Mouse (Mus musculus) brain, embryonic 14.5 days (tissue): ENCODE measurements at regions not wholly inside any gene's neighbourhood (a gene's known extent, or its start where the extent isn't known, plus 50 kb on each side); places are given as distances from the start of the nearest gene placed in this dataset.

ENCODE experiments used
- DNase-seq: peaks from one replicate; pipeline ENCODE4 v3.0.0-alpha.2; 2011; ENCODE audit warnings: low read depth
- CTCF ChIP-seq: fragments of 200-500 bp; IDR thresholded peaks from 2 replicates; pipeline ENCODE4 v1.5.1; 2012; ENCODE audit warnings: inconsistent platforms, mild to moderate bottlenecking, moderate library complexity, borderline replicate concordance; ENCODE audit not compliant: insufficient read depth, insufficient read length; ENCODE audit errors: extremely low read depth
- POLR2A ChIP-seq: fragments of 200-500 bp; IDR thresholded peaks from 2 replicates; pipeline ENCODE4 v1.6.1; 2012; ENCODE audit warnings: mild to moderate bottlenecking, inconsistent platforms, borderline replicate concordance; ENCODE audit not compliant: poor library complexity, insufficient read depth, insufficient read length, severe bottlenecking; ENCODE audit errors: extremely low read depth

DNA sequence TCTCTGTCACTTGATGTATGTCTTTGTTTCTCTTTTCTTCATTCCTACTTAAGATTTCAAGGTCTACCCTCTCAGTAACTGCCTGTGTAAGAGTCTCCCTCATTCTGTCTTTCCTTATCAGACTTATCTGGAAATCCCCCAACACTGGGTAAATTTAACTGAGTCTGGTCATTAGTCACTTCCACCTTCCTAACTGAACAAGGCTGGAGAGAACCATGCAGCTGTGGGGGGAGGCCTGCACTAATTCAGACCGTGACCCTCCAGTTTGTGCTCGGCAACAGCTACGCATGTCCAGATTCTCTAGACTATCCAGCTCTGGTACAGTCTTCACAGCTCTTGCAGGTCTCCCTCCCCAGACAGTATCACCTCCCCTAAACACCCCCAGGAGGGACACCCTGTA, 103.3 kb downstream of the Prox1 start:
- DNase-seq = no peak
- no peak for TF ChIP-seq CTCF
- TF ChIP-seq POLR2A = no peak

DNA sequence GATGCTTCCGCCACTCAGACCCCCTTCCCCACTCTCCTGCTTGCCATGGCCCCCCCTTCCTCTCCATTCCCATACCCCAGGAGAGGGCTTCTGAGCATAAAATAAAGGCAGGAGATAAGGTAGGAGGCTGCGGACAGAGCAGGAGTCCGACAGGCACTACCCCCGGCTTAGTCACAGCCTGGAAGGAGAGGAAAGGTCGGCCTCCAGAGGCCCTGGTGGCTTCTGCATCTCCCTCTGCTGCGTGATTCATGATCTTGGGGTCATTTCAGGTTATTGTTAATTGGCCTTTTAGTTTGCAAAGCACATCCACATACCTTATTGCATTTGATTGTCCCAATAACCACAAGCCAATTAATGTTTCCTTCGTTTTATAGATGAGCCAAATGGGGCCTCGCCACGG, 104.1 kb downstream of the Prox1 start:
- TF ChIP-seq CTCF (no peak), POLR2A (no peak)
- DNase-seq = no peak

DNA sequence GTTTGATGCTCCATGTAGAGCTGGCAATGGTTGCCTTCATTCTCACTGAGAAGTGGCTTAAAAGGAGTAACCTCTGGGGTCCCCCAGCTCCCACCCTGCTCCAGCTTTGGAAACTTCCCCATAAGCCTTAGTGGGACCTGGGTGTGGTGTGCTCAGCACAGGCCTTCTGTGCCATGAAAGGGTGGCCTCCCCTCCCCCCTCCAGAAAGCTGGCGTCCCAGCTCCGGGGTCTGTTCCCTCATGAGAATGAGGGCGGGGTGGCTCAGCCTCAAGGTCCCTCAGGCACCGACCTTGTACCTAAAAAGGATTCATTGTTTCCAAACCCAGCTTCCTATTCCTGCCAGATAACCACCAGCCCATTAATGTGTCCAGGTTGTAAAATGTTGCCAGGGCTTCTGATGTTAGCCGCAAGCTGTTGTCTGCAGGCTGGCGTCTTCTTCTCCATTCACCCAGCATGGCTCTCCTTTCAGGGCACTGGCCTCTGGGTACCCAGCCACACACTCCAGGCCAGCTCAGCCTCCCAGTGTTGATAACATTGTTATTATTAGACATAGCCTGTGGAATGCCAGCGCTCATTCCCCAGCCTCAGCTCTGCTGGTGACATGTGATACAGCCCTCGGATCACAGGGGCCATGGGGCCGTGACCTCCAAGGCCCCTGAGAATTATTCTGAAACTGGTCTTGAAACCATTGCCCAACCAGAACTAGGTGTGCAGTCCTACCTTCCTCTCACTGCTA, 108.8 kb downstream of the Prox1 start:
- no peak for TF ChIP-seq CTCF
- no peak for TF ChIP-seq POLR2A

DNA sequence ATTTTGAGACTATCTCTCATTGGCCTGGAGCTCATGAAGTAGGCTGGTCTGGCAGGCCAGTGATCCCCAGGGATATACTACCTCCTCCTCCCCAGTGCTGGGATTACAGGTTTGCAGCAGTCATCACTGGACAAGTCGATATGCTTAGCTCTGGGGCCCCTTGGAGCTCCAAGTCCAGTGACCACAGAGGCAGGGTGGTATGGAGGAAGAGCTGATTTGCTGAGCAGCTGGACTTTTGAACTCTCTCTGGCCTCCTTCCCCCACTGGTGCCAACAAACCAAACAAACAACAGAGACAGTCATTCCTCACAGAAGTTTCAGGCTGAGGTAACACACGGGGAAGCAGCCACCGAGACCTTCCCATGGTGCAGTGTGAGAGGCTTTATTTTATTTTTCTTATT, 111.5 kb downstream of the Prox1 start:
- no peak for DNase-seq
- no peak for TF ChIP-seq POLR2A
- TF ChIP-seq CTCF = no peak

More for the DNA sequence above, 108.8 kb downstream of the Prox1 start:
- DNase-seq = no peak

DNA sequence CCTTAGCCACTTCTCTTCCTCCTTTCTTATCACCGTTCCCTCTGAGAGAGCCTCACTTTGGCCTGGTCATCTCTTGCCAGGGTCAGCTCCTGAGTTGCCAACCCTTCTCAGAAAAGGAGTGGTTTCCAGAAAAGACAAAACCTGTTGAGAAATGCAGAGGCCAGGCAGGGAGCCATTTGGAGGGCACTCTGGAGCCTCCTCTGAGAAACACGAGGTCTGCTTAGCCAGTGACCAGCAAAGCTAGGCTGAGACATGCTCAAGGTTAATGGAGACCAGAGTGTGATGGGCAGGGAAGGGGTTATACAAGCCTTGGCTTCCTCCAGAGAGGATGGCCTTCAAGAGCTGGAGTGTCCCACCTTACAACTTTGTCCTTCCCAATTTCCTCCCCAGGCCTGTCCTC, 113.6 kb downstream of the Prox1 start:
- TF ChIP-seq CTCF (no peak), POLR2A (no peak)

DNA sequence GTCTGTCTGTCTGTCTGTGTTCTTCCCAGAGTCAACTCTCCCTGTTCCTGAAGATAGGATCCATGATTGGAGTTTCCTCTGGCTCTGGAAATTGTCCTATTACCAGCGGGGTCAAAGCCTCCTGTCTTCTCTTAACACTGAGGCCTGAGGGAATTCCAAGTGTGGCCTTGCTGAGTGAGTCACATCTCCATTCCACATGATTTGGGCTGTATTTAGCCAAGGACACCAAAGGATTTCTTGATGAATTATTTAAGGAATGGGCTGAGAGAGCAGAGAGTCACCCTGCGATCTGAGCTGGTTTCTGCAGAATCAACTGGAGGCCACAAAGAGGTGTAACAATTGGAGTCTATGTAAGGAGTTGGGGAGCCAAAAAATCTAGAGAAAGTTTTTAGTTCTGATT, 118.6 kb downstream of the Prox1 start:
- DNase-seq = no peak
- no peak for TF ChIP-seq POLR2A
- TF ChIP-seq CTCF = no peak

More for the DNA sequence above, 113.6 kb downstream of the Prox1 start:
- no peak for DNase-seq

DNA sequence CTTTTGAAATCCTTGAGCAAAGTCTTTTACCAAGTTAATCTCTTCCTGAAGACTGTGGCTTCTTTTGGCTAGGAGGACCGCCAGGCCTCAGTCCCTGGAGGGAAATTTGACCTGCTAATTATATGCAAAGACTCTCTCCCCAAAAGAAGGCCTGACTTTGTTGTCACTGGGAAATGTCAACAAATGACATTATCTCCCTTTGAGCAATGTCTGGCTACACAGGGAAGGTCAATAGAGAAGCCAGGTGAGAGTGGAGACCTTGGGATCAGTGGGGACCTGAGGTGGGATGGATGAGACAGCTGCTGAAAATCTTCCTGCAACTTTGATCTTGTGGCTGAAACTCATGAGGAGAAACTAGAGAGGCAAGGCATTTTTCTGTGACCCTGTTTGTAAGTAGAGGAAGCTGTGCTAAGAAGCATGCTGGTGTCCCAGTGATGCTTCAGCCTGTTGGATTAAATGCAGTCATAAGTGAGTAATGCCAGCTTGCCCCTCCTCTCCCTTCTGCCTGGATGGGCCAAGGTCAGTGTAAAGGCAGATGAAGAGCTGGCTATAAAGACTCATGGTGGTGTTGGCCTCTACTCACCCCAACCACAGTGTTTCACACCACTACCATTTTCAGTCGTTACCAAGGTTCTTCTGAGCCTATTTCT, 121.9 kb downstream of the Prox1 start:
- TF ChIP-seq CTCF = no peak
- no peak for TF ChIP-seq POLR2A
- DNase-seq = no peak

DNA sequence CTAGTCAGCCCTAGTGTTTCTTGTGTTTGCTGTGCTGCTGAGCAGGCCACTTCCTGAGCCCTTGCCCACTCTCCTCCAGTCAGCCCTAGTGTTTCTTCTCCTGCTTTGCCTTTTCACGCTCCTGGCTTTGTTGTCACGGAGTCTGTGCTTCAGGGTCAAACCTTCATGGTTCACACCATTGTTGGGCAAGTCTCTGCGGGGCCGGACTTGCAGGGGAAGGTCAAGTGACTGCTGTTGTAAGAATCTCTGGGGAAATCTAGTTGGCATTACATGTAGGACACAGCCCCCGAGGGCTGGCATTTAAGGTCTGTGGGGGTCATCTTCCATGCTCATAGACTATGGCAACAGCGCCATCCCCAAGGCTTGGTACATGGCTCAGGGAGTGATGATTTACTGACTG, 123.3 kb downstream of the Prox1 start:
- TF ChIP-seq CTCF (no peak), POLR2A (no peak)
- DNase-seq = no peak

DNA sequence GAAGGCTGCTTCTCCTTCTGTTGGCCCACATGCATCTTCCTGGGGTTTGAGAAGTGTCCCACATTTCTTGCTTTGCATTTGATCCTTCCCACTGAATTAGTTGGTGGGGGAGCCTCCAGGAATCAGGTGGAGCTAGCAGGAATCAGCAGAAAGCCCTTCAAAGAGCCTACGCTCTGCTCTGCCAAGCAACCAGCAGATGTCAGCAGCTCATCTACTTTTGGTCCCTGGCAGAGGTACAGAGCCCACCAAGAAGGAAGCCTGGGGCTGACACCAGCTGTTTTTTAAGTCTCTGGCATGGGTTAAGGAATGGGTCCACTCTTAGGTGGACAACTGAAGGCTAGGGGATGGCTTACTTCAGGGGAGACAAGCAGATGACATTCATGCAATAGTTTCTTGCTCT, 123.6 kb upstream of the Smyd2 start:
- peak; percentile 90 for DNase-seq
- TF ChIP-seq CTCF (peak; percentile 87), POLR2A (no peak)

DNA sequence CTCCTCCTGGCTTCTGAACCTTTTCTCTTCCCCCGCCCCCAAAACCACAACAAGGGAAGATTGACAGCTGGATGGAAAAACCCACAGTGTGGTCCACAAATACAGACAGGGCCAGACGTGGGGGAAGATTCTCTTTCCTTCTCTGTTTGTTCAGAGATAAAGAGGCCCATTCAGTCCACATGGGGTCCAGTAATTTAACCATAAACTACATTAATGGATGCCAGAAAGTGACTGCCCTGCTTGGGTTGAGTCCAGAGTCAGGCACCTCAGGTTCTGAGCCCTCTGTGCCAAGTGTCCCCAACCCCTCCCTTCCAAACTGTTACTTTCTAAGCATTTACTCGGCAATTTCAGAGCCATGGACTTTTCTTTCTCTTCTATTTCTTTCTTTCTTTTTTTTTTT, 121.9 kb upstream of the Smyd2 start:
- DNase-seq = no peak
- TF ChIP-seq POLR2A = no peak
- no peak for TF ChIP-seq CTCF

DNA sequence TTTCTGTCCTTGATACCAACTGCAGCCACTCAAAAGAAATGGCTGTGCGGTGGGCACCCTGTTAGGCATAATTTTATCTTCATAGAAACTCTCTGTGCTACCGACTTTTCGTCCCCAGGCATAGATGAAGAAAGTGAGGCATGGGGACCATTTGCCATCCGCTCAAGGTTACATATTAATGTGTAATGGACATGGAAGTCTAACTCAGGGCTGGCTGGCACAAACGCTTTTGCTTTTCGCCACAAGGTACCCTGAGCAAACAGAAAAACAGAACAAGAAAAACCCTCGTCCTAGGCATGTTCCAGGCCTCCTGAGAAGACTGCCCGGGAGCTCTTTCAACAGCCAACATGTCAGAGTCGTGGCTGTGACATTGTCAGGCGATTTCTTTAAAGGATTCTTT, 121.0 kb upstream of the Smyd2 start:
- no peak for DNase-seq
- TF ChIP-seq POLR2A (no peak), CTCF (no peak)

DNA sequence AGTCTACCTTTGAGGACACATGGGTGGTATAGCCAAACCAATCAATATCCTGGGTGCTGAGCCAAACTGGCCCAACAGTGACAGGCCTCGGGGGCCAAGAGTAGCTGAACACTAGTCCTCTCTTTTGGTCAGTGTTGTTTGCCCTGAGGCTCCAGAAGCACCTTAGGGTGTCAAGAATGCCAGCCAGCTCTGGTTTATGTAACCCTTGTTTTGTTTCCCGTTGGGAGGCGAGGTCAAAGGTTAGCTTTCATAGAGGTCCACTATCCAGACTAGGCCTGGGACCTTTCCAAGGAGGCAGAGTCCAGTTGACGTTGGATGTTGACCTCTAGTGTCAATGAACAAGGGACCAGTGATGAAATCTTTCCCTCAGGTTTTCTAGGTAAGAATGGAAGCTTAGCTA, 120.0 kb upstream of the Smyd2 start:
- TF ChIP-seq POLR2A (no peak), CTCF (no peak)
- no peak for DNase-seq

DNA sequence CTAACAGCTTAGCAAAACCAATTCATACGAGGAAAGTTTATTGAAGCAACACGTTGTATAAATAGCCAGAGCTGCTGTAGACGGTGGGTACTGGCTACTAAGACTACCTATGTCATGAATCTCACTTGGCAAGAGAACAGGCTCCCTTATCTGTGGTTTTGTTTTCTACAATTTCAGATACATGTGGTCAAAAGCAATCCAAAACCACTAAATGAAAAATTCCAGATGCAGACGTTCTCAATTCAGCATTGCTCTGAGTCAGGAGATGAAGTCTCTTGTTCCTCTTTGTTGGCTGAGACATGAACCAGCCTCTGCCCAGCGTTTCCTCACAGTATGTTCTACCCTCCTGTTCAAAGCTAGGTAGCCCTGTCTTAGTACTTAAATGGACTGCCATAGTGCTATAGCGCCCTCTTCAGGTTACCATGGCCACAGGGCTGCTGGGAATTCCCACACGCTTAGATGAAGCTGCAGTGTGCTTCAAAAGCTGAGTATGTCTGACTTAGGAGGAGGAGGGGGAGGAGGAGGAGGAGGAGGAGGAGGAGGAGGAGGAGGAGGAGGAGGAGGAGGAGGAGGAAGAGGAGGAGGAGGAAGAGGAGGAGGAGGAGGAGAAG, 119.0 kb upstream of the Smyd2 start:
- TF ChIP-seq POLR2A (no peak), CTCF (peak; percentile 10; the same call in 1 of the 2 replicates)
- DNase-seq = no peak
